Mouse (Mus musculus) midbrain, embryonic 14.5 days (tissue): Measurements from ENCODE around the gene Clca4b. TPM values are rescaled to one million over a fixed set of nuclear protein-coding genes. Genes with fewer than 3 reads are reported as not detected.

Source experiments
- ATAC-seq: fragments of 200-750 bp; cut with Nextera tagmentation; 2 replicates; pipeline ENCODE4 v1.8.0; 2017; ENCODE audit warnings: moderate number of reproducible peaks, moderate library complexity; ENCODE audit not compliant: low FRiP score, low TSS enrichment
- DNase-seq: peaks from one replicate; pipeline ENCODE4 v3.0.0-alpha.2; 2015
- H3K27ac ChIP-seq: fragments of 300-500 bp; sonication (generic); replicated peaks from 2 replicates; pipeline ENCODE4 v1.5.1; 2014; ENCODE audit warnings: mild to moderate bottlenecking, low read depth, low read length, moderate library complexity
- H3K27me3 ChIP-seq: fragments of 300-500 bp; sonication (generic); 2 replicates; pipeline ENCODE4 v1.6.1; 2014; ENCODE audit warnings: low read length, control low read depth, mixed read lengths; ENCODE audit not compliant: control insufficient read depth, insufficient read depth
- H3K36me3 ChIP-seq: fragments of 300-500 bp; sonication (generic); 2 replicates; pipeline ENCODE4 v1.6.1; 2014; ENCODE audit warnings: low read length, control low read depth; ENCODE audit not compliant: control insufficient read depth, insufficient read depth
- H3K4me1 ChIP-seq: fragments of 300-500 bp; sonication (generic); 2 replicates; pipeline ENCODE4 v1.6.1; 2014; ENCODE audit warnings: mild to moderate bottlenecking, antibody characterized with exemption, low read length, control low read depth; ENCODE audit not compliant: control insufficient read depth, insufficient read depth
- H3K4me2 ChIP-seq: fragments of 300-500 bp; sonication (generic); 2 replicates; pipeline ENCODE4 v1.6.1; 2014; ENCODE audit warnings: mild to moderate bottlenecking, low read length, moderate library complexity
- H3K4me3 ChIP-seq: fragments of 300-500 bp; sonication (generic); replicated peaks from 2 replicates; pipeline ENCODE4 v1.5.1; 2014; ENCODE audit warnings: low read depth, low read length
- H3K9ac ChIP-seq: fragments of 300-500 bp; sonication (generic); replicated peaks from 2 replicates; pipeline ENCODE4 v1.6.1; 2014; ENCODE audit warnings: mild to moderate bottlenecking, low read length, moderate library complexity
- H3K9me3 ChIP-seq: fragments of 300-500 bp; sonication (generic); 2 replicates; pipeline ENCODE4 v1.6.1; 2016; ENCODE audit warnings: low read length, control low read depth, mixed read lengths; ENCODE audit not compliant: control insufficient read depth
- WGBS: fragments of 180-500 bp; shearing (Covaris S2); extraction: QIAGEN DNeasy Blood & Tissue Kit; methylation state at CpG from one replicate; pipeline ENCODE4 v1.1.7; 2014; 5-methylcytosine and 5-hydroxymethylcytosine counted together
- polyA plus RNA-seq: library from polyadenylated mRNA; unstranded; fragments of >200 nt; fragmentation: Nextera tagmentation; extraction: Ambion mirVana; gene quantifications from 2 replicates; pipeline ENCODE4 v1.2.1, GENCODE M21; 2014

Clca4b gene
- polyA plus RNA-seq: not detected in 2 replicates

DNA sequence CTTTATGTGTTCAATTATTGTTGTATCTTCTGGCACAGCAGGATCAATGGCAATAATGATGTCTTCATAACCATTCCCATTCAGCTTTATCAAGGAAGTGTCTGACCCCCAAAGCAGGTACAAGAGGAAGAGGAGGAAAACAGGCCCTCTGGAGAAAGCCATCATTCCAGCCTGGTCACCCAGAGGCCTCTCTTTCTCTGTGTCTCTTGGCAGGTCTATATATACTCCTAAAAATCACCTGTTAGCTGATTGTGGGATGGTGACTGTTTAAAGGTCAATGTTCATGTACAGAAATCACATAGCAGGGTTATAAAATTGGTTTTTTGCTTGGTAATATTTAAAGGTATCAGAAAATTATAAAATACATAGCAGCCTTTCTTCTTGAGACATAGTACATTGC, at the start of gene Clca4b:
Gene Clca4b, minus strand, starts transcription at position 195 of the 400 bp plus-strand sequence.
- H3K4me1 ChIP-seq: no peaks in the 10 kb centered on the region
- no peak for ATAC-seq

DNA sequence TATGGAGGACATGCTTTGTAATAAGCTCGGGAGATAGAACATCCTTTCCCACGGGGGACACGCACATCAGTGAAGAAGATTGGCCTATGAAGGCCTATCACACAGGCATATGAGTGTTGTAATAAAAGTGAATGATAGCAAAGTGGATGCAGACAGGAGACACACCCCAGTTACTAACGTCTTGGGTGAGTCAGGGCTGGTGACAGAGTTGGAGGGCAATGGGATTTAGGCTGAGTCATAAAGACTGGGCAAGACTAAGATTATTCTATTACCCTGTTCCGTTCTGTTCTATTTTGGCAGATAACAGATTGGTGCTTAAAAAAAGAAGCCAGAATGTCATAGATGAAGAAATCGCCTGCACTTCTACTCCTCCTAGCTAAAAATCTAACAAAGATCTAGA, 48.2 kb upstream of the Clca4b start:
- Histone ChIP-seq H3K9me3 (no peaks in the 10 kb centered on the region), H3K4me3 (no peak overlapping the region), H3K27ac (no peak overlapping the region), H3K4me1 (no peaks in the 10 kb centered on the region), H3K36me3 (no peaks in the 10 kb centered on the region), H3K9ac (no peak overlapping the region), H3K27me3 (no peaks in the 10 kb centered on the region), H3K4me2 (no peak overlapping the region)
- DNase-seq: no peak
- 89% methylated on average over 6 of the region's 6 CpGs for WGBS
- ATAC-seq: no peak

More for the DNA sequence above, at the start of gene Clca4b:
- Histone ChIP-seq H3K4me3 (no peak within 1 kb of the TSS), H3K9me3 (no peaks in the 10 kb centered on the region), H3K9ac (no peak within 1 kb of the TSS), H3K27me3 (no peaks in the 10 kb centered on the region), H3K36me3 (no peaks in the 10 kb centered on the region), H3K27ac (no peak within 1 kb of the TSS), H3K4me2 (no peak within 1 kb of the TSS)
- no peak for DNase-seq

DNA sequence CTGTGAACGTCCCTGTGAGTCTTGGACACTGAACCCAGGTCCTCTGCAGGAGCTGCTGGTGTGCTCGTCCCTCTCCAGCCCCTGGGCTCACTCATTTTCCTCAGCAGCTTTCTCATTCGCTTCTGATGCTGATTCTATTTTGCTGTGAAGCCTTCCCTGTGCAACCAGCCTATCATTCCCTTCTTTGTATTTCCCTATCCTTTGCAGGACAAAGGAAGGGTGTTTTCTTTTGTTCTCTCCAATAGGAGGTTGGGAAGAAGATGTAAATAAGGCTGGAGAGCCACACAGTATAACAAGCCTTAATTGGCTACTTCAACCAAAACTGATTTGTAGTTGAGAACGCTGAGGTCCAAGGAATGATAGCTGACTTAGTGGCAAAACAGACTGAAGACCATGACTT, 45.3 kb upstream of the Clca4b start:
- Histone ChIP-seq H3K9me3 (no peaks in the 10 kb centered on the region), H3K9ac (no peak overlapping the region), H3K4me2 (no peak overlapping the region), H3K27me3 (no peaks in the 10 kb centered on the region), H3K36me3 (no peaks in the 10 kb centered on the region), H3K27ac (no peak overlapping the region), H3K4me3 (no peak overlapping the region), H3K4me1 (no peaks in the 10 kb centered on the region)
- WGBS: 13% methylated on average over 4 of the region's 4 CpGs
- ATAC-seq: no peak
- no peak for DNase-seq

GRCm38 (mm10) chr3:144976091-144976490, 43.8 kb upstream of the Clca4b start:
- Histone ChIP-seq H3K4me3 (no peak overlapping the region), H3K36me3 (no peaks in the 10 kb centered on the region), H3K4me1 (no peaks in the 10 kb centered on the region), H3K4me2 (no peak overlapping the region), H3K27ac (no peak overlapping the region), H3K9ac (no peak overlapping the region), H3K9me3 (no peaks in the 10 kb centered on the region), H3K27me3 (no peaks in the 10 kb centered on the region)
- ATAC-seq (no peak), DNase-seq (no peak)
- WGBS: 32% methylated on average over 1 of the region's 1 CpGs

DNA sequence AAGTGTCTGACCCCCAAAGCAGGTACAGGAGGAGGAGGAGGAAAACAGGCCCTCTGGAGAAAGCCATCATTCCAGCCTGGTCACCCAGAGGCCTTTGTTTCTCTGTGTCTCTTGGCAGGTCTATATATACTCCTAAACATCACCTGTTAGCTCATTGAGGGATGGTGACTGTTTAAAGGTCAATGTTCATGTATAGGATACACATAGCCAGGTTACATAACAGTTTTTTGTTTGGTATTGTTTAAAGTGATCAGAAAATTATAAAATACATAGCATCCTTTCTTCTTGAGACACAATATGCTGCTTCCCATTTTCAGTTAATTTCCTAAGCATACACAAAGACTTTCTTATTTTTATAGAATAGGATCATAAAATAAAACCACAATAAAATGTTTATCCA, 42.6 kb upstream of the Clca4b start, which contains the start of gene Clca4a:
Gene Clca4a, minus strand, starts transcription at position 101 of the 400 bp plus-strand sequence.
- no peak within 1 kb of the TSS for H3K9ac ChIP-seq
- ATAC-seq (no peak), DNase-seq (no peak)
- H3K4me2 ChIP-seq: no peak within 1 kb of the TSS
- no peak within 1 kb of the TSS for H3K27ac ChIP-seq
- no peaks in the 10 kb centered on the region for H3K4me1 ChIP-seq
- no peaks in the 10 kb centered on the region for H3K36me3 ChIP-seq
- no peaks in the 10 kb centered on the region for H3K9me3 ChIP-seq
- no peaks in the 10 kb centered on the region for H3K27me3 ChIP-seq
- H3K4me3 ChIP-seq: no peak within 1 kb of the TSS

DNA sequence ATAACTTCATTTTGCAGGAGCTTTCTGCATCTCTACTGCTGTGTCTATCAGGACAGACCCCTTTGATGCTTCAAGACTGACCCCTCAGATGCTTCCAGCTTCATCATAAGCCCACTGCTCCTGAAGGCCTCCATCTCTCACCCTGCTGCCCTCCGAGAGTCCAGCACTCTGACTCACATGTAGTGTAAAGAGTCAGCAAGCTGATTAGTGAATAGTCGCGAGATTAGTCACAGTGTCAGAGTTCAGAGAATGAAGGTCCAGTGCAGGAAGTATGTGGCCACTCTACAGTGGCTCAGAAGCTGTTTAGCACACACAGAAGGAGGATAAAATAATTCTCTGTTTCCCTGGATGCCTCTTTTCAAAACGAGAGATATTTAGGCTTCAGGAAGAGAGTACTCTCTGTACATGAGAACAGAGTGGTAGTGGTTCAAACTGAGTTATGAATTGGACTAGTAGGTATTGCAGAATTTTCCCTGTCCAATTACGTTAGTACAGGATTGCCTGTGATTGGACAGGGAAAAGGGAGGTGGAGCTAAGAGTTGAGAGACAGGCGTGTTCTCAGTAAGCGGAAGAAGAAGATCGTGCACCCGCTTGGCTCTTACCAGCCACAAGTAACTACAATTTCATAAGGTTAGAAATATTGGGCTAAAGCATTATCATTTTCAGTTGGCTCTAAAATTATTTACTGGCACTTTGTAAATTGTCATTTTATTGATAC, 39.4 kb upstream of the Clca4b start:
- no peak overlapping the region for H3K9ac ChIP-seq
- H3K4me3 ChIP-seq: no peak overlapping the region
- H3K27ac ChIP-seq: no peak overlapping the region
- no peaks in the 10 kb centered on the region for H3K27me3 ChIP-seq
- DNase-seq (no peak), ATAC-seq (no peak)
- H3K36me3 ChIP-seq: no peaks in the 10 kb centered on the region
- WGBS: 67% methylated on average over 9 of the region's 9 CpGs
- no peaks in the 10 kb centered on the region for H3K4me1 ChIP-seq
- H3K4me2 ChIP-seq: no peak overlapping the region
- no peaks in the 10 kb centered on the region for H3K9me3 ChIP-seq

GRCm38 (mm10) chr3:144969755-144970154, 37.4 kb upstream of the Clca4b start:
- ATAC-seq (no peak), DNase-seq (no peak)
- Histone ChIP-seq H3K9ac (no peak overlapping the region), H3K27ac (no peak overlapping the region), H3K36me3 (no peaks in the 10 kb centered on the region), H3K27me3 (no peaks in the 10 kb centered on the region), H3K9me3 (no peaks in the 10 kb centered on the region), H3K4me2 (no peak overlapping the region), H3K4me1 (no peaks in the 10 kb centered on the region), H3K4me3 (no peak overlapping the region)
- 89% methylated on average over 1 of the region's 1 CpGs for WGBS

GRCm38 (mm10) chr3:144966074-144966473, 33.7 kb upstream of the Clca4b start:
- no peak overlapping the region for H3K4me2 ChIP-seq
- H3K27me3 ChIP-seq: no peaks in the 10 kb centered on the region
- H3K36me3 ChIP-seq: no peaks in the 10 kb centered on the region
- WGBS: 79% methylated on average over 4 of the region's 4 CpGs
- no peak overlapping the region for H3K27ac ChIP-seq
- H3K9ac ChIP-seq: no peak overlapping the region
- H3K4me3 ChIP-seq: no peak overlapping the region
- H3K4me1 ChIP-seq: no peaks in the 10 kb centered on the region
- DNase-seq (no peak), ATAC-seq (no peak)
- no peaks in the 10 kb centered on the region for H3K9me3 ChIP-seq

DNA sequence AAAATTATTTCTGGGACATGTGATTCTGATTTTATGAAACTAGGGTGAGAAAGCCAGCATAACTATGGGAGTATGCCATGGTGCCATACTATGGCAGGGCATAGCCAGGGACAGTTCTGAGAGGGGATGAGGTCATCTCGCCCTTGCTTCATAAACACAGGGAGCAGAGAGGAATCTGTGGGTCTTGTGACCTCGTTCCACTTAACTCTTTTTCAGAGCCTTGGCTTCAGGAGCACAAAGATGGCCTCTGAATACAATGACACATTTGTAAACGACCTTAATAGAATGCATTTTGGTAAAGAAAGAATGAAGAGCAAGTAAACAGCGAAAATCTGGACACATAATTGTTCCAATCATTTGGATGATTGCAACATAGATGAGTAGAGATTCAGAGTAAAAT, 18.5 kb upstream of the Clca4b start:
- Histone ChIP-seq H3K27ac (no peak overlapping the region), H3K9me3 (no peaks in the 10 kb centered on the region), H3K36me3 (no peaks in the 10 kb centered on the region), H3K4me1 (no peaks in the 10 kb centered on the region), H3K9ac (no peak overlapping the region), H3K4me2 (no peak overlapping the region), H3K4me3 (no peak overlapping the region), H3K27me3 (no peaks in the 10 kb centered on the region)
- ATAC-seq: no peak
- DNase-seq: no peak
- WGBS: 73% methylated on average over 4 of the region's 4 CpGs
